Comparison of ENCODE assay signal across 8 mouse cellular contexts in genomic region chr19:41801742-41802369, GRCm38 (mm10). TPM values are rescaled to one million over a fixed set of nuclear protein-coding genes. Genes with fewer than 3 reads are reported as not detected.
DNase-seq lines count a peak whose midpoint lies in the region; ATAC-seq lines count a peak whose summit lies in the region.

Gene Arhgap19 (minus strand): TSS chr19:41802047.

- intact Hi-C loops in heart, postnatal 14 days (cut with DNase I): loop anchor here (5.0 kb wide), 1 partner anchor 45 kb away; the partner anchor contains the start of gene Frat2

- peak within 1 kb of the TSS; percentile 82 for H3K9ac ChIP-seq in forebrain, embryonic 14.5 days (ENCODE audit: low read length)
- H3K9ac ChIP-seq in neural tube, embryonic 15.5 days (replicated peaks): peak within 1 kb of the TSS; percentile 63

- no peaks in the 10 kb centered on the region for H3K36me3 ChIP-seq in forebrain, embryonic 14.5 days (ENCODE audit: control insufficient read depth, insufficient read depth, low read length)
- H3K36me3 ChIP-seq in neural tube, embryonic 15.5 days: no peaks in the 10 kb centered on the region

- H3K9me3 ChIP-seq in forebrain, embryonic 14.5 days (replicated peaks; ENCODE audit: control insufficient read depth, low read length): no peaks in the 10 kb centered on the region
- no peaks in the 10 kb centered on the region for H3K9me3 ChIP-seq in neural tube, embryonic 15.5 days (replicated peaks)

- ATAC-seq in forebrain, embryonic 14.5 days: peak; percentile 100
- ATAC-seq in neural tube, embryonic 15.5 days (ENCODE audit: low FRiP score): peak; percentile 100

- peak within 1 kb of the TSS; percentile 87 for H3K4me3 ChIP-seq in forebrain, embryonic 14.5 days (ENCODE audit: low read depth, low read length)
- peak within 1 kb of the TSS; percentile 84 for H3K4me3 ChIP-seq in neural tube, embryonic 15.5 days (replicated peaks)

- no peaks in the 10 kb centered on the region for H3K27me3 ChIP-seq in forebrain, embryonic 14.5 days (replicated peaks; ENCODE audit: control insufficient read depth, insufficient read depth, low read length)
- H3K27me3 ChIP-seq in neural tube, embryonic 15.5 days (replicated peaks): 0 out of 2 replicates have a peak, but pooled peaks cover 3% of the 10 kb centered on the region

- H3K4me2 ChIP-seq in forebrain, embryonic 14.5 days (ENCODE audit: low read length): peak within 1 kb of the TSS; percentile 79
- H3K4me2 ChIP-seq in neural tube, embryonic 15.5 days: peak within 1 kb of the TSS; percentile 65

- H3K4me1 ChIP-seq in forebrain, embryonic 14.5 days (ENCODE audit: control insufficient read depth, insufficient read depth, low read length): 0 out of 2 replicates have a peak, but pooled peaks cover 2% of the 10 kb centered on the region
- peaks cover 12% of the 10 kb centered on the region for H3K4me1 ChIP-seq in neural tube, embryonic 15.5 days

- DNase-seq in ES-CJ7 (ENCODE audit: low read depth, low spot score): peak; percentile 98
- DNase-seq in cerebellum, adult 11 months: peak; percentile 86
- peak; percentile 99 for DNase-seq in forebrain, embryonic 14.5 days (ENCODE audit: low spot score)
- DNase-seq in heart, postnatal 14 days: peak; percentile 90 to 91
- DNase-seq in layer of hippocampus, adult 11-12 months (ENCODE audit: low spot score): peak; percentile 93
- peak; percentile 95 for DNase-seq in lung, adult 18-20 months
- DNase-seq in testis, postnatal 14 days (ENCODE audit: low spot score): peak; percentile 95

- WGBS in forebrain, embryonic 14.5 days: under 1% methylated on average over 46 of the region's 48 CpGs
- under 1% methylated on average over 48 of the region's 48 CpGs for WGBS in neural tube, embryonic 15.5 days

- peak within 1 kb of the TSS; percentile 33; the same call in 1 of the 2 replicates for H3K27ac ChIP-seq in forebrain, embryonic 14.5 days (ENCODE audit: low read depth, low read length)
- peak within 1 kb of the TSS; percentile 72 for H3K27ac ChIP-seq in neural tube, embryonic 15.5 days (replicated peaks)

RNA-seq across cellular contexts. Expression of gene Arhgap19, which starts in this region (rescaled TPM):
- 11.2 and 12.6 TPM in 2 replicates for polyA plus RNA-seq in forebrain, embryonic 14.5 days (2014; fragmentation: Nextera tagmentation; extraction: Ambion mirVana)
- total RNA-seq in heart, postnatal 14 days (2021): 1 to 10 TPM; 2.5 to 3.5 TPM
- 4.8 and 8.7 TPM in 2 replicates for polyA plus RNA-seq in neural tube, embryonic 15.5 days (2015; fragmentation: Nextera tagmentation; extraction: Ambion mirVana)

Comparison
In these comparisons a context has a peak if more than half of its experiments do, and no peak if none do; other contexts are left out.
1. Peak in every context shown above with its lines: DNase-seq, ATAC-seq, H3K4me3 ChIP-seq and H3K27ac ChIP-seq.